Mouse (Mus musculus) macrophage (primary cell): ENCODE measurements around the gene Fhl2. TPM values are rescaled to one million over a fixed set of nuclear protein-coding genes. Genes with fewer than 3 reads are reported as not detected.

Source experiments
- H3K27ac ChIP-seq: fragments of 350-480 bp; formaldehyde crosslinking; 2 replicates; pipeline ENCODE4 v1.9.0; 2021
- H3K36me3 ChIP-seq: fragments of 350-480 bp; formaldehyde crosslinking; 2 replicates; pipeline ENCODE4 v1.9.0; 2021; ENCODE audit errors: inconsistent target
- H3K4me3 ChIP-seq: fragments of 350-480 bp; formaldehyde crosslinking; 2 replicates; pipeline ENCODE4 v1.9.0; 2021; ENCODE audit errors: inconsistent target
- H3K79me2 ChIP-seq: fragments of 350-480 bp; formaldehyde crosslinking; 2 replicates; pipeline ENCODE4 v1.9.0; 2021; ENCODE audit errors: inconsistent target
- WGBS: methylation state at CpG from one replicate; pipeline ENCODE4 v1.1.7; 2026; ENCODE audit warnings: inconsistent platforms; ENCODE audit not compliant: missing documents; 5-methylcytosine and 5-hydroxymethylcytosine counted together
- polyA plus RNA-seq: library from polyadenylated mRNA; stranded (reverse); fragments of 250-400 nt; gene quantifications from 3 replicates; pipeline ENCODE4 v1.2.4, GENCODE M21; 2018; ENCODE audit warnings: inconsistent platforms

The Fhl2 gene
- polyA plus RNA-seq, 1 experiment from 2014 or later, result not detected

DNA sequence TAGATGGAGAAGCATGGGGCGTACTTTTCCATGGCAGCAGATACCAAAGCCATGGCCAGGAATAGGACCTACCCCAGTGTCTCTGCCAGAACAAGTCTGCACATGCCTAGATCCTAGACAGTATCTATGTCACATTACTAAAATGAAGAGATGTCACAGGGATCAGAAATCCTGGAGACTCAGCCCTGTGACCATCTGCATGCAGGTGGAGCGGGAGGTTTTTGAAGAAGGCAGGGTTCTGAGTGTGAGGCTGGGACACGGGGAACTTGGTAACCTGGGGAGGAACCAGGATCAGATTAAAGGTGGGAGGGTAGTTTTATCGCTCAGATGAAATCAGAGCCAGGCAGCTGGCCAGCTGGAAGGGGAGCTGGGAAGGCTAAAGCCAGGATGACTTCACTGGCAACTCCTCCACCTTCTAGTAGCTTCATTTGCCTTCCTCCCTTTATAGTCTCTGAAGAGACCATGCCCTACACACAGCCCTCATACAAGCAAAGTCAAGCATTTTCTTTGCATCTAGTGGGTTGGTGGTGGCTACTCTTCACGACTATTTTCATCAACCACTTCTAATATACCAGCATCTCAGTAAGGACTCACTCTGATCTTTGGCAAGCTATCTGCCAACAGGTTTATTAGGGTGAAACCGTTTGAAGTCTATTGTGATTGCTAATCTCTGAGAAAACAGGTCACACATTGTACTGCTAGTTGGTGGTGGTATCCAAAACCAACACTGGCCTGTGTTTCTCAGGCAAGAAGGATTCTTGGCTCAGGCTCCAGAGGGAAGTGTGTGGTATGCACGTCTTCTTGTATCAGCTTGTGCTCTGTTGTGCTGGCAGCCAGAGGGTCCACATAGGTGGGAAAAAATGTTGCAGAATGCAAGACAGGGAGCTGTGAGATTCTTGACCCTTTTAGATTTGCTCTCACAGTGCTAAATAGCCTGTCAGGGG lies 23.2 kb downstream of the Fhl2 start:
- 81% methylated on average over 7 of the region's 7 CpGs for WGBS
- Histone ChIP-seq H3K4me3 (no peak overlapping the region), H3K79me2 (no peaks in the 10 kb centered on the region), H3K36me3 (no peaks in the 10 kb centered on the region), H3K27ac (no peak overlapping the region)

- Histone ChIP-seq H3K79me2 (no peaks in the 10 kb centered on the region), H3K27ac (no peak overlapping the region), H3K36me3 (no peaks in the 10 kb centered on the region), H3K4me3 (no peak overlapping the region)
- 96% methylated on average over 6 of the region's 6 CpGs for WGBS
Observed at GRCm38 (mm10) chr1:43171816-43172215, 25.0 kb downstream of the Fhl2 start.

GRCm38 (mm10) chr1:43171093-43171492 lies 25.7 kb downstream of the Fhl2 start:
- H3K27ac ChIP-seq, result no peak overlapping the region
- WGBS, result 7% methylated on average over 3 of the region's 3 CpGs
- no peak overlapping the region for H3K4me3 ChIP-seq
- no peaks in the 10 kb centered on the region for H3K36me3 ChIP-seq
- no peaks in the 10 kb centered on the region for H3K79me2 ChIP-seq

GRCm38 (mm10) chr1:43169661-43170060 lies 27.1 kb downstream of the Fhl2 start:
- H3K36me3 ChIP-seq, result no peaks in the 10 kb centered on the region
- no peaks in the 10 kb centered on the region for H3K79me2 ChIP-seq
- H3K4me3 ChIP-seq, result no peak overlapping the region
- WGBS, result 91% methylated on average over 1 of the region's 1 CpGs
- H3K27ac ChIP-seq, result no peak overlapping the region

- H3K36me3 ChIP-seq, result no peaks in the 10 kb centered on the region
- no peak overlapping the region for H3K27ac ChIP-seq
- WGBS, result 58% methylated on average over 7 of the region's 7 CpGs
- no peaks in the 10 kb centered on the region for H3K79me2 ChIP-seq
- H3K4me3 ChIP-seq, result no peak overlapping the region
Observed at GRCm38 (mm10) chr1:43169227-43169626, 27.6 kb downstream of the Fhl2 start.

DNA sequence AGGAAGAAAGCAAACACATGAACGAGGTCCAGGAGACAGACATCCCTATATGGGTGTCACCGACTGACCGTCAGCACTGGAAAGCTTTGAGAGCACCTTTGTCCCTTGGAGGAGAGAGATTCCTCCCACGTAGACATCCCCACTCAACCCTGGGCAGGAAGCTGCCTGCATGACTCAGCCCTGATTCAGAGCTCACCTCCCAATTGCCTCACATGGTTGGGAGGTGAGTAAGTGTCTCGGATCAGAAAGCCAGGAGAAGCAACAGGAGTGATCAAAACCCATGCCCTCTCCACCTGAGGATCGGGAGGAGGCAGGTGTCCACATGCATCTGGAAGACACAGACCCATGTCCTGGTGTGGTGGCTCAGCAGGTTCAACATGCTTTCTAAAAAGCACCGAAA lies 28.2 kb downstream of the Fhl2 start:
- no peaks in the 10 kb centered on the region for H3K79me2 ChIP-seq
- no peak overlapping the region for H3K4me3 ChIP-seq
- H3K27ac ChIP-seq, result no peak overlapping the region
- WGBS, result 52% methylated on average over 7 of the region's 7 CpGs
- H3K36me3 ChIP-seq, result no peaks in the 10 kb centered on the region

- no peak overlapping the region for H3K4me3 ChIP-seq
- 87% methylated on average over 5 of the region's 5 CpGs for WGBS
- no peak overlapping the region for H3K27ac ChIP-seq
- H3K79me2 ChIP-seq, result no peaks in the 10 kb centered on the region
- H3K36me3 ChIP-seq, result no peaks in the 10 kb centered on the region
Observed at GRCm38 (mm10) chr1:43168026-43168425, 28.8 kb downstream of the Fhl2 start.

GRCm38 (mm10) chr1:43164582-43164981 lies 32.2 kb downstream of the Fhl2 start:
- WGBS, result 85% methylated on average over 4 of the region's 5 CpGs
- H3K36me3 ChIP-seq, result no peaks in the 10 kb centered on the region
- H3K27ac ChIP-seq, result no peak overlapping the region
- H3K79me2 ChIP-seq, result no peaks in the 10 kb centered on the region
- no peak overlapping the region for H3K4me3 ChIP-seq

GRCm38 (mm10) chr1:43163467-43164418 lies 33.0 kb downstream of the Fhl2 start:
- no peak overlapping the region for H3K27ac ChIP-seq
- WGBS, result 10% methylated on average over 59 of the region's 61 CpGs
- no peak overlapping the region for H3K4me3 ChIP-seq
- H3K36me3 ChIP-seq, result no peaks in the 10 kb centered on the region
- no peaks in the 10 kb centered on the region for H3K79me2 ChIP-seq

- H3K4me3 ChIP-seq, result no peak overlapping the region
- 0% methylated on average over 5 of the region's 6 CpGs for WGBS
Observed at GRCm38 (mm10) chr1:43163084-43163466, 33.7 kb downstream of the Fhl2 start.

GRCm38 (mm10) chr1:43162394-43162793 lies 34.4 kb downstream of the Fhl2 start:
- no peaks in the 10 kb centered on the region for H3K79me2 ChIP-seq
- H3K4me3 ChIP-seq, result no peak overlapping the region
- H3K36me3 ChIP-seq, result no peaks in the 10 kb centered on the region
- 64% methylated on average over 3 of the region's 3 CpGs for WGBS
- H3K27ac ChIP-seq, result no peak overlapping the region

More at GRCm38 (mm10) chr1:43163084-43163466, 33.7 kb downstream of the Fhl2 start:
- H3K36me3 ChIP-seq, result no peaks in the 10 kb centered on the region
- no peak overlapping the region for H3K27ac ChIP-seq
- H3K79me2 ChIP-seq, result no peaks in the 10 kb centered on the region

GRCm38 (mm10) chr1:43159429-43159828 lies 37.4 kb downstream of the Fhl2 start:
- H3K4me3 ChIP-seq, result no peak overlapping the region
- H3K79me2 ChIP-seq, result no peaks in the 10 kb centered on the region
- H3K36me3 ChIP-seq, result no peaks in the 10 kb centered on the region
- 86% methylated on average over 4 of the region's 4 CpGs for WGBS
- H3K27ac ChIP-seq, result no peak overlapping the region

DNA sequence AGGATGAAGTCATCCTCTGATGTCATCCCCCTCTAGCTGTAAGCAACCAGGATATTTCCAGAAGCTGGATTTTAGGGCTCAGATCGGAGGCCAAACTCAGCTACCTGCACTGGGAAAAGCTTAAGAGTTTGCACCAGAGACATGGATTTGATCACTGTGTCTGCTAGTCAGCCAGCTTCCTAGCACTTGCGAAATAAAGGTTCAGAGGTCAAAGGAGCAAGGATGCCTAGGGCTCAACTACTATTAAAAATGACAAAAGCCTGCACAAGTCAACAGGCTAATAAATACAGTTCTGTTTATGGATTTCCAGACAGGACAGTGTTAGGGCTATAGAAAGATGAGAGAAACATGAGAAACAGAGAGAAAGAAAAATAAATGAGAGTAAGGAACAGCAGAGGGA lies 38.9 kb downstream of the Fhl2 start:
- H3K4me3 ChIP-seq, result no peak overlapping the region
- 97% methylated on average over 2 of the region's 2 CpGs for WGBS
- H3K79me2 ChIP-seq, result no peaks in the 10 kb centered on the region
- H3K36me3 ChIP-seq, result no peaks in the 10 kb centered on the region
- no peak overlapping the region for H3K27ac ChIP-seq

- WGBS, result 78% methylated on average over 2 of the region's 2 CpGs
- Histone ChIP-seq H3K27ac (no peak overlapping the region), H3K4me3 (no peak overlapping the region), H3K36me3 (no peaks in the 10 kb centered on the region), H3K79me2 (no peaks in the 10 kb centered on the region)
Observed at GRCm38 (mm10) chr1:43154491-43154890, 42.3 kb downstream of the Fhl2 start.

DNA sequence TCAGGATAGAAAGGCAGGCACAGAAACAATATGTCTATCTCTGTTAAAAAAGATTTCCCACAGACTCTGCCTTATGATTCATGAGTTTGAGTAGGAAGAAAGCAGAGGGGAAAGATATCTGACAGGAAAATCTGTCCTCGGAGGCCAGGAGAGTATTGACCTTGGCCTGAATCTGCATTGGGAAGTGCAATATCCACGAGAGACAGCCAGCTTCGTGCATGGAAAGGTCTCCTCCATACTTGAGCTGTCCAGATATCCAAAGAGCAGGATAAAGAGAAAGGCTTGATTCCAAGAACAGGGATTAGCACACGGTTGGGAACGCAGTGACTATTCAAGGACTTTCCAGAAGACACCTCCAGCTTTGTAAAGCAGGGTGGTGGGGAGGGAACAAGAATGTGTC lies 43.2 kb downstream of the Fhl2 start:
- no peaks in the 10 kb centered on the region for H3K79me2 ChIP-seq
- no peak overlapping the region for H3K27ac ChIP-seq
- H3K4me3 ChIP-seq, result no peak overlapping the region
- no peaks in the 10 kb centered on the region for H3K36me3 ChIP-seq
- 79% methylated on average over 5 of the region's 5 CpGs for WGBS
